In the genomic region with DNA sequence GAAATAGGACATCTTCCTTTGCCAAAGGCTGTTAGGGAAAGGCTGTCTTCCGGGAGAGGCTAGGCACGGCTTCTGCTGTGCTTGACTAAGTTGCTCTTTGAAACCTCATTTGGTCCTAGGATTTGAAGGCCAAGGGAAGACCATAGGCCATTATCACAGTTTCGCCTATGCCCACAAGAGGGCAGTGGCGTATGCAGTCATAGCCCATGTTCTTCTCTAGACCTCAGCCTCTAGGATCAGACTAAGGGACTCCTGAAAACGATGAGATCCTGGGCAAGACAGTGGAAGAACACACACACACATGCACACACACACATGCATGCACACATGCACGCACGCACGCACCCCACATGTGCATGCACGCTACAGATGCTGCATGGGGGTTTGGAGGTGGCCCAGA, we compare ENCODE assay signal across 8 mouse cellular contexts.
DNase-seq lines count a peak whose midpoint lies in the region; ATAC-seq and TF ChIP-seq lines count a peak whose summit lies in the region.

No protein-coding gene starts in this region.

- ATAC-seq in forebrain, postnatal 0 days: peak; percentile 58
- peak; percentile 50 for ATAC-seq in hindbrain, embryonic 13.5 days (ENCODE audit: low FRiP score)

- no peaks in the 10 kb centered on the region for H3K36me3 ChIP-seq in forebrain, postnatal 0 days (ENCODE audit: insufficient read depth)
- H3K36me3 ChIP-seq in hindbrain, embryonic 13.5 days: no peaks in the 10 kb centered on the region

- no peaks in the 10 kb centered on the region for H3K4me1 ChIP-seq in forebrain, postnatal 0 days (ENCODE audit: insufficient read depth)
- H3K4me1 ChIP-seq in hindbrain, embryonic 13.5 days (replicated peaks): 0 out of 2 replicates have a peak, but pooled peaks cover 3% of the 10 kb centered on the region

- no peak overlapping the region for H3K27ac ChIP-seq in forebrain, postnatal 0 days (ENCODE audit: low read depth, low read length)
- no peak overlapping the region for H3K27ac ChIP-seq in hindbrain, embryonic 13.5 days

- 47% methylated on average over 9 of the region's 9 CpGs for WGBS in forebrain, postnatal 0 days
- 46% methylated on average over 9 of the region's 9 CpGs for WGBS in hindbrain, embryonic 13.5 days

- no peak overlapping the region for H3K9ac ChIP-seq in forebrain, postnatal 0 days
- H3K9ac ChIP-seq in hindbrain, embryonic 13.5 days: no peak overlapping the region

- H3K27me3 ChIP-seq in forebrain, postnatal 0 days (ENCODE audit: insufficient read depth, low read length): no peaks in the 10 kb centered on the region
- H3K27me3 ChIP-seq in hindbrain, embryonic 13.5 days: no peaks in the 10 kb centered on the region

- H3K4me3 ChIP-seq in forebrain, postnatal 0 days (ENCODE audit: low read depth, low read length): no peak overlapping the region
- no peak overlapping the region for H3K4me3 ChIP-seq in hindbrain, embryonic 13.5 days

- peak; percentile 99 for TF ChIP-seq CTCF in forebrain, postnatal 0 days (IDR thresholded peaks at IDR 0.05; ENCODE audit: low read depth)

- H3K9me3 ChIP-seq in forebrain, postnatal 0 days (ENCODE audit: low read length): no peaks in the 10 kb centered on the region
- H3K9me3 ChIP-seq in hindbrain, embryonic 13.5 days: 0 out of 2 replicates have a peak, but pooled peaks cover 3% of the 10 kb centered on the region

- DNase-seq in MEL-GATA-1-ER (ENCODE audit: extremely low read depth, low read depth): peak; percentile 55
- peak; percentile 65 for DNase-seq in cerebellum, adult 11-12 months
- peak; percentile 85 for DNase-seq in forebrain, postnatal 0 days
- peak; percentile 83 to 85 for DNase-seq in layer of hippocampus, postnatal 10 days (ENCODE audit: low spot score in 2 of 2)
- peak; percentile 83 for DNase-seq in lung, postnatal 10 days
- DNase-seq in retina, embryonic 14.5 days (ENCODE audit: low spot score): peak; percentile 87
- peak; percentile 80 for DNase-seq in thymus, postnatal 4 days

- H3K4me2 ChIP-seq in forebrain, postnatal 0 days (ENCODE audit: low read depth): no peak overlapping the region
- H3K4me2 ChIP-seq in hindbrain, embryonic 13.5 days: no peak overlapping the region
